Mouse (Mus musculus): Measurements from ENCODE around the gene Sash1. TPM values are rescaled to one million over a fixed set of nuclear protein-coding genes. Genes with fewer than 3 reads are reported as not detected.

Sash1 gene
- polyA plus RNA-seq, 1 experiment from 2014 or later, result 76.8 TPM

DNA sequence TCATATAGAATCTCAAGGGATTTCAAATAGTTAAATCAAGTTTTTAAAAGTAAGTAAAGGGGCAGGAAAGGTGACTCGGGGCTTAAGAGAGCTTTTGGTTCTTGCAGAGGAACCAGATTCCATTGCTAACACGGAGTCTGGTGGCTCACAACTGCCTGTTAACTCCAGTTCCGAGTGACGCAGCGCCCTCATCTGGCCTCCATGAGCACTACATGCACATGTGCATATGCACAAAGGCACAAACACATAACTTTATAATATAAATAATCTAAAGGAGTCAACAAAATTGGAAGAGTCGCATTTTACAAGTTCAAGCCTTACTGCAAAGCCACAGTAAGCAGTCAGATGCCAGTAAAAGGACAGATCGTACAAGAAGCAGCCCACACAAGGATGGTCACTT is 107.0 kb downstream of the Sash1 start:
- H3K4me3 ChIP-seq (ENCODE audit: inconsistent target), result no peak overlapping the region
- WGBS (ENCODE audit: missing documents), result 95% methylated on average over 7 of the region's 7 CpGs
- peaks cover 78% of the 10 kb centered on the region for H3K79me2 ChIP-seq (ENCODE audit: inconsistent target)
- peaks cover 71% of the 10 kb centered on the region for H3K36me3 ChIP-seq (ENCODE audit: inconsistent target)
- peak overlapping the region; percentile 92 for H3K27ac ChIP-seq

GRCm38 (mm10) chr10:8777552-8778253 is 108.2 kb downstream of the Sash1 start:
- Histone ChIP-seq H3K79me2 (ENCODE audit: inconsistent target) (peaks cover 79% of the 10 kb centered on the region), H3K27ac (peak overlapping the region; percentile 92), H3K4me3 (ENCODE audit: inconsistent target) (no peak overlapping the region), H3K36me3 (ENCODE audit: inconsistent target) (peaks cover 64% of the 10 kb centered on the region)
- WGBS (ENCODE audit: missing documents), result 24% methylated on average over 12 of the region's 12 CpGs

DNA sequence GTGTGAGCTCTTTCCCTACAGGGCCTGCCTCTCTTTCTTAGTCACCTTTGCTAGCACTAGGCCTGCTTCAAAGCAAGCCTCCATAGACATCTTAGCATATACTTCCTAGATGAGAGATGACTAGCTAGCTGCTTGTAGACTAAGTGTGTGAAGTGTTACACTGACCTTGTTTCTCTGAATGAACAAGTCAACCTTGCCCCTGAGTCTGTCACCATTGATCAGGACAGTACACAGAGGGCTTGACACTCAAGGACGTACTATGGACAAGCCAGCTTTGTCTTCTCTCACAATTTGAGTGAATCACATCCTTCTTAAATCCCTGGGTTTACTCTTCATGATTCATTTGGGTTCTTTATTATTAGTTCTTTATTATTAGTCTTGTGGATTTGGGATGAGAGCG is 109.1 kb downstream of the Sash1 start:
- Histone ChIP-seq H3K27ac (peak overlapping the region; percentile 92), H3K4me3 (ENCODE audit: inconsistent target) (no peak overlapping the region), H3K79me2 (ENCODE audit: inconsistent target) (peaks cover 79% of the 10 kb centered on the region), H3K36me3 (ENCODE audit: inconsistent target) (peaks cover 63% of the 10 kb centered on the region)
- 85% methylated on average over 2 of the region's 2 CpGs for WGBS (ENCODE audit: missing documents)

DNA sequence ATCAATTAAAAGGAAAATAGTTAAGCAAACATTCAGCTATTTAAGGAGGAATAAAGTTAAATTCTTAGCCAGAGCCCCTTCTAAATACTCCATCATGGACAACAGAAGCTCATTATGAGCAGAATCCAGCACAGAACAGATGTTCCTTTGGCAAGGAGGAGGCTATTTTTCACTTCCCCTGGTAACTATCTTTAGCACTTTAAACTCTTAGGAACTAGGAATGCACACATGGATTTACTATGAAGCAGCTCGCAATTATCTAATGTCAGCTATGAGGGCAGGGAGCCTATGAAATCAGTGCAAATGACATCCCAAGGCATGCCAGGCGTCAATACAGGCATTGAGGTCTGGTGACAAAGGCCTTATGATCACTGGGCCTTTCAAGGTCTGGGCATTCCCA is 110.1 kb downstream of the Sash1 start:
- H3K36me3 ChIP-seq (ENCODE audit: inconsistent target), result peaks cover 64% of the 10 kb centered on the region
- H3K27ac ChIP-seq, result no peak overlapping the region
- H3K4me3 ChIP-seq (ENCODE audit: inconsistent target), result no peak overlapping the region
- WGBS (ENCODE audit: missing documents), result 91% methylated on average over 2 of the region's 2 CpGs
- H3K79me2 ChIP-seq (ENCODE audit: inconsistent target), result peaks cover 79% of the 10 kb centered on the region

GRCm38 (mm10) chr10:8772464-8773209 is 113.2 kb downstream of the Sash1 start:
- no peak overlapping the region for H3K4me3 ChIP-seq (ENCODE audit: inconsistent target)

DNA sequence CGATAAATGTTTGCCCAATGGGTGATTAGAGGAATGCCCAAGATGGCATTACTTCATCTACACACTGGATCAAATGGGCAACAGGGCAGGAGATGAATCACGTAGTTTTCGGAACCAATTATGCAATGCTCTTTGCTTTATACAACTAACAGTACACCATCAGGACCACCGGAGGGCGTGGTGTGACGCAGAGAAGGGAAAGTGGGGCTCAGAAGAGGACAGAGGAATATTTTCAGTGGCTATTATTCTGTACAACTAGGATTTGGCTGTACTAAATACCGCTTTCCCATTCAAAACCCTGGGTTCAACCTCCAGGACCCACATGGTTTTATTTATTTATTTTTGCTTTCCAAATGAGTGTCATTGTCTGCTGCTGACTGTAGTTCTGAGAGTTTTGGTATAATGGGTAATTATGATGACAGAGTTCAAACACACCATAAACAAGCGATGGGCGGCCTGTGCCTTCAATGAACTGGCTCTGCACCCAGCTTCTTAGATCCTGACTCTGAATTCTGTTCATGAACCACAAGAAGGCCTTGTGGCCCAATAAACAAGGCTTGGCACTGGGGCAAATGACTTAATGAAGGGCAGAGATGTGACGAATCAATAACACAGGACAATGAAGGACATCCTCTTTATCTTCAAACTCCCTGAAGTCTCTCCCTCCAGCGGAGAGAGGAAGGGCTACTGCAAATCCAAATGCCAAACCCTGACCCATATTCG is 114.8 kb downstream of the Sash1 start:
- Histone ChIP-seq H3K27ac (no peak overlapping the region), H3K36me3 (ENCODE audit: inconsistent target) (peaks cover 48% of the 10 kb centered on the region), H3K4me3 (ENCODE audit: inconsistent target) (no peak overlapping the region), H3K79me2 (ENCODE audit: inconsistent target) (peaks cover 100% of the 10 kb centered on the region)
- 95% methylated on average over 12 of the region's 12 CpGs for WGBS (ENCODE audit: missing documents)

More at GRCm38 (mm10) chr10:8772464-8773209, 113.2 kb downstream of the Sash1 start:
- H3K79me2 ChIP-seq (ENCODE audit: inconsistent target), result peaks cover 94% of the 10 kb centered on the region
- no peak overlapping the region for H3K27ac ChIP-seq
- 71% methylated on average over 4 of the region's 4 CpGs for WGBS (ENCODE audit: missing documents)
- H3K36me3 ChIP-seq (ENCODE audit: inconsistent target), result peaks cover 55% of the 10 kb centered on the region

DNA sequence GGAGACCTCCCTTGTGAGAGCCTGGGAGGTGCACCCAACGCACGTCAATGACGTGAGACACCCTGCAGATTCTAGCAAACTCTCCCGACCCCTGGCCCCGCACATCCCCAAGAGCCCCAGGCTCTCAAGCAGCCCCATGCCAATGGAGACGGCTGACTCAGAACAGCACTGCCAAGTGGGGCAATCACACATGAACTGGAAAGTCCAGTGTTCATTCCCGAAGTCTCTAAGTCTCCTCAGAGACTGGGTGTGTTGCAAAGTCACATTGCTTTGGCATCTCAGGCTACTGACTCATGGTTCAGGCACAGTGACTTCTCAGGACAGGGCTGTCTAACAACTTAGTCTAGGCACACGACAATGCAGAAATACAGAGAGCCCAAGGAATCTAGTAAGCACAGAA is 117.2 kb downstream of the Sash1 start:
- Histone ChIP-seq H3K4me3 (ENCODE audit: inconsistent target) (no peak overlapping the region), H3K27ac (no peak overlapping the region), H3K79me2 (ENCODE audit: inconsistent target) (peaks cover 100% of the 10 kb centered on the region), H3K36me3 (ENCODE audit: inconsistent target) (peaks cover 41% of the 10 kb centered on the region)
- 94% methylated on average over 8 of the region's 8 CpGs for WGBS (ENCODE audit: missing documents)

DNA sequence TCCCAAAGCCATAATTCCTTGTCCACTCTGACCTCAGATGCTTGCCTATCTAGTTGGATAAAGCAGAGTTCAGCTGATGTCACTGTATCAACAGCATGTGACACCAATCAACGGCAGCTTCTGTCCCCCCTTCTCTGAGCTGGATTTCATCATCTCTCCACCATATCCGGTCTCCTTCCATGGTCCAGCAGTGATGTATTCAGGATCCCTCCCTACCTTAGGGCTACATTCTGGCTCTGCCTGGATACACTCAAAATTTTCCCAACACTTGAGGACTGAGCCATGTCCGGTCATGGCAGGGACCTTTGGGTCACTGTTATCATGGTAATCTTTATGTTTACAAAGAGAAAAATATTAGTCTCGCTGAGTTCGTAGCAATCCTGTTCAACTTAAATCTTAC is 118.5 kb downstream of the Sash1 start:
- Histone ChIP-seq H3K79me2 (ENCODE audit: inconsistent target) (peaks cover 100% of the 10 kb centered on the region), H3K36me3 (ENCODE audit: inconsistent target) (peaks cover 38% of the 10 kb centered on the region), H3K4me3 (ENCODE audit: inconsistent target) (no peak overlapping the region), H3K27ac (no peak overlapping the region)
- WGBS (ENCODE audit: missing documents), result 94% methylated on average over 5 of the region's 5 CpGs

DNA sequence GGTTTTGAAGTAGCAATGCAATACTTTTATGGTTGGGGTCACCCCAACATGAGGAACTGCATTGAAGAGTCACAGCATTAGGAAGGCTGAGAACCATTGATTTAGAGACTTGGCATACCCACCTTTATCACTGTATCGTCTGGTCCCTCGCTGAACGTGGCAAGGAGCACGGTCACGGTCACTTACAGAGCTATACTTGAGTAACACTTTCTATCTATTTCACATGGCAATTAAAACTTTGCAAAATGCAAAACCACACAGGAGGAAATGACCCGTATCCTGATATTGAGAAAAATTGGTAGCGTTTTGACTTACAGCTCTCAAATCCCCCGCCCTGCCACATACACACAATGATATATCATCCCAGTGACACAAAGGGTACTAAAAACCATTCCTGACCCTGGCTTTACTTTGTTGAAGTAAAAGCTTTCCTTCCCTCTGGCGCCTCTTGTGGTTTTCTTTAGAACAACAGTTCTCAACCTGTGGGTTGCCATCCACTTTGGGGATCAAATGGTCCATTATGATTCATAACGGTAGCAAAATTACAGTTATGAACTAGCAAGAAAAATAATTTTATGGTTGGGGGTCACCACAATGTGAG is 119.8 kb downstream of the Sash1 start:
- H3K79me2 ChIP-seq (ENCODE audit: inconsistent target), result peaks cover 100% of the 10 kb centered on the region
- peaks cover 26% of the 10 kb centered on the region for H3K36me3 ChIP-seq (ENCODE audit: inconsistent target)
- 20% methylated on average over 10 of the region's 10 CpGs for WGBS (ENCODE audit: missing documents)
- no peak overlapping the region for H3K27ac ChIP-seq
- H3K4me3 ChIP-seq (ENCODE audit: inconsistent target), result no peak overlapping the region

DNA sequence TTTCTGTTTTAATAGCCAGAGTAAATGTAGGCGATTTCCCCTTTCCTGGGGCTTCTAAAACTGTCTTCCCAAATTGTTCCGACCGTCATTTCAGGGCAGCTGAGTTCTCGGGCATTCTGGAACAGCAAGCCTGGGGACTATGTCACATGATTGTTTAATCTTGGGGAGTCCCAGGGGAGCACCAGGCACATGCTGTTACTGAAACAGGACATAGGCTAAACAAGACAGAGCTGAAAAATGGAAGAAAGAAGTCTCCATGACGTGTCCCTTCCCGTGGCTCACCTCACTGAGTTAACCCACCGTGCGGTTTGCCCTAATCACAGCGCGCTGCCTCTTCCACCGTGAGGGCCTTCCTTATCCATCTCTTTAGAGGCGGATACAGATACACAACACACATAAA is 123.1 kb downstream of the Sash1 start:
- 93% methylated on average over 11 of the region's 12 CpGs for WGBS (ENCODE audit: missing documents)
- no peak overlapping the region for H3K27ac ChIP-seq
- peaks cover 92% of the 10 kb centered on the region for H3K79me2 ChIP-seq (ENCODE audit: inconsistent target)
- peaks cover 16% of the 10 kb centered on the region for H3K36me3 ChIP-seq (ENCODE audit: inconsistent target)
- H3K4me3 ChIP-seq (ENCODE audit: inconsistent target), result no peak overlapping the region

GRCm38 (mm10) chr10:8762209-8762701 is 123.6 kb downstream of the Sash1 start:
- peaks cover 16% of the 10 kb centered on the region for H3K36me3 ChIP-seq (ENCODE audit: inconsistent target)
- H3K27ac ChIP-seq, result no peak overlapping the region
- H3K4me3 ChIP-seq (ENCODE audit: inconsistent target), result no peak overlapping the region
- WGBS (ENCODE audit: missing documents), result 95% methylated on average over 13 of the region's 14 CpGs
- H3K79me2 ChIP-seq (ENCODE audit: inconsistent target), result peaks cover 92% of the 10 kb centered on the region

GRCm38 (mm10) chr10:8761656-8762055 is 124.2 kb downstream of the Sash1 start:
- H3K36me3 ChIP-seq (ENCODE audit: inconsistent target), result peaks cover 16% of the 10 kb centered on the region
- H3K79me2 ChIP-seq (ENCODE audit: inconsistent target), result peaks cover 92% of the 10 kb centered on the region
- WGBS (ENCODE audit: missing documents), result 93% methylated on average over 8 of the region's 9 CpGs
- no peak overlapping the region for H3K27ac ChIP-seq
- no peak overlapping the region for H3K4me3 ChIP-seq (ENCODE audit: inconsistent target)

DNA sequence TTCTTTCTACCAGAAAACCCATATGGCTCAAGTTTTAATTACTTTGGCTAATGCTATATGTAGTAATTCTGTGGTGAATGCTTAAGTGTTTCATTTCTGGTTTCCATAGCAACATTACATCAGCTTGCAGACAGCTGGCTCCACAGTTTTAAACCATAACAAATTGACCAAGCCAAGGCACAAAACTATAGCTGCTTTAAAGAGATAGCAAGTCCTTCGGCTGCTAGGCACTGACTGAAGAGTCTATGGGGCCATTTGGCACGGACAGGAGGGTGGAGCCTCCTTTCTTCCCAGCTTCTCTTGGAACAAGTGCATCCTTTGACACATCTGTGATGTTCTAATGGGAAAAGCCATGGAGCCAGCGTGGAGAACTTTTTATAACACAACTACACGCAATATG is 125.3 kb downstream of the Sash1 start:
- Histone ChIP-seq H3K36me3 (ENCODE audit: inconsistent target) (peaks cover 24% of the 10 kb centered on the region), H3K79me2 (ENCODE audit: inconsistent target) (peaks cover 92% of the 10 kb centered on the region), H3K27ac (peak overlapping the region; percentile 19; the same call in 1 of the 2 replicates), H3K4me3 (ENCODE audit: inconsistent target) (no peak overlapping the region)
- WGBS (ENCODE audit: missing documents), result 38% methylated on average over 4 of the region's 4 CpGs

DNA sequence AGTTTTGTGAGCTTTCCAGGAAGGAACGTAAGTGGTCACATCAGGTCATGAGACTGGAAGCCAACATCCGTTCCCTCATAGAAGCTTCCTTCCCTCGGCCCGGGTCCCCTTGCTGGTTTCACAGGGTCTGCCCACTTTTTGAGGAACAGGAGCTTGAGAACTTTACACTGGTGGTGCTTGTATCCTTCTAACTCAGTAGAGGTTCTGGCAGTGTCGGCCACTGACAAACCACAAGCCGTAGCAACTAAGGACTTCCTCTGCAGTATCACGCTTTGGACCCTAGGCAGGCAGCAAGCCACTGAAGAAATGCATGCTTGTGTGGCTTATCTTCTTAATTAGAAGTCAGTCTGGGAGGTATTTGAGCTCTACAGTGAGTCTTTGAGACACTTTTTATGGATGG is 126.6 kb downstream of the Sash1 start:
- H3K36me3 ChIP-seq (ENCODE audit: inconsistent target), result peaks cover 23% of the 10 kb centered on the region; the same call in 1 of the 2 replicates
- H3K27ac ChIP-seq, result peak overlapping the region; percentile 77
- no peak overlapping the region for H3K4me3 ChIP-seq (ENCODE audit: inconsistent target)
- WGBS (ENCODE audit: missing documents), result 2% methylated on average over 7 of the region's 7 CpGs
- peaks cover 90% of the 10 kb centered on the region for H3K79me2 ChIP-seq (ENCODE audit: inconsistent target)
